Mouse (Mus musculus): Measurements from ENCODE around the gene Crybg2. TPM values are rescaled to one million over a fixed set of nuclear protein-coding genes. Genes with fewer than 3 reads are reported as not detected.
A peak's percentile ranks its signal among the peaks of the same experiment; 100 is the strongest.

Gene Crybg2
- total RNA-seq, 2 experiments from 2014 or later, result 2.3 to 2.4 TPM

GRCm38 (mm10) chr4:134020621-134021020 lies 40.0 kb upstream of the Crybg2 start:
- intact Hi-C loops (cut with DNase I), result no loop called here
- TF ChIP-seq CTCF (IDR thresholded peaks at IDR 0.05), result no peak
- DNase-seq (ENCODE audit: extremely low spot score in 1 of 2, low spot score in 2 of 2), result no peak
- no peak overlapping the region for H3K27ac ChIP-seq
- no peak overlapping the region for H3K4me3 ChIP-seq

GRCm38 (mm10) chr4:134025802-134026201 lies 34.8 kb upstream of the Crybg2 start:
- Histone ChIP-seq H3K27ac (no peak overlapping the region), H3K4me3 (no peak overlapping the region)
- no peak for DNase-seq (ENCODE audit: extremely low spot score in 1 of 2, low spot score in 2 of 2)
- intact Hi-C loops (cut with DNase I), result no loop called here
- TF ChIP-seq CTCF (IDR thresholded peaks at IDR 0.05), result no peak

- peak; percentile 77 to 81 for DNase-seq (ENCODE audit: extremely low spot score in 1 of 2, low spot score in 2 of 2)
- Histone ChIP-seq H3K4me3 (no peak overlapping the region), H3K27ac (no peak overlapping the region)
- TF ChIP-seq CTCF (IDR thresholded peaks at IDR 0.05), result peak; percentile 98
- intact Hi-C loops (cut with DNase I), result loop anchor here (1.0 to 2.0 kb wide), 3 partner anchors 43 to 88 kb away; no protein-coding TSS in a partner anchor
Measured at GRCm38 (mm10) chr4:134035953-134036352, 24.7 kb upstream of the Crybg2 start.

GRCm38 (mm10) chr4:134041317-134042123 lies 19.1 kb upstream of the Crybg2 start:
- intact Hi-C loops (cut with DNase I), result no loop called here
- TF ChIP-seq CTCF (IDR thresholded peaks at IDR 0.05), result no peak
- DNase-seq (ENCODE audit: extremely low spot score in 1 of 2, low spot score in 2 of 2), result no peak

GRCm38 (mm10) chr4:134043041-134043440 lies 17.6 kb upstream of the Crybg2 start:
- Histone ChIP-seq H3K27ac (no peak overlapping the region), H3K4me3 (no peak overlapping the region)
- no peak for TF ChIP-seq CTCF (IDR thresholded peaks at IDR 0.05)
- intact Hi-C loops (cut with DNase I), result no loop called here
- no peak for DNase-seq (ENCODE audit: extremely low spot score in 1 of 2, low spot score in 2 of 2)

More at GRCm38 (mm10) chr4:134041317-134042123, 19.1 kb upstream of the Crybg2 start:
- Histone ChIP-seq H3K27ac (no peak overlapping the region), H3K4me3 (no peak overlapping the region)

GRCm38 (mm10) chr4:134047648-134048047 lies 13.0 kb upstream of the Crybg2 start:
- no peak overlapping the region for H3K27ac ChIP-seq
- no peak for DNase-seq (ENCODE audit: extremely low spot score in 1 of 2, low spot score in 2 of 2)
- no peak for TF ChIP-seq CTCF (IDR thresholded peaks at IDR 0.05)
- intact Hi-C loops (cut with DNase I), result no loop called here
- no peak overlapping the region for H3K4me3 ChIP-seq

GRCm38 (mm10) chr4:134051912-134052311 lies 8.7 kb upstream of the Crybg2 start:
- intact Hi-C loops (cut with DNase I), result no loop called here
- TF ChIP-seq CTCF (IDR thresholded peaks at IDR 0.05), result no peak
- DNase-seq (ENCODE audit: extremely low spot score in 1 of 2, low spot score in 2 of 2), result no peak
- Histone ChIP-seq H3K27ac (no peak overlapping the region), H3K4me3 (no peak overlapping the region)

GRCm38 (mm10) chr4:134052560-134052959 lies 8.1 kb upstream of the Crybg2 start:
- intact Hi-C loops (cut with DNase I), result no loop called here
- H3K4me3 ChIP-seq, result no peak overlapping the region
- no peak overlapping the region for H3K27ac ChIP-seq
- TF ChIP-seq CTCF (IDR thresholded peaks at IDR 0.05), result no peak
- DNase-seq (ENCODE audit: extremely low spot score in 1 of 2, low spot score in 2 of 2), result no peak

- no peak for TF ChIP-seq CTCF (IDR thresholded peaks at IDR 0.05)
- Histone ChIP-seq H3K27ac (no peak within 1 kb of the TSS), H3K4me3 (no peak within 1 kb of the TSS)
- intact Hi-C loops (cut with DNase I), result no loop called here
- no peak for DNase-seq (ENCODE audit: extremely low spot score in 1 of 2, low spot score in 2 of 2)
Measured at GRCm38 (mm10) chr4:134053538-134053937, 7.1 kb upstream of the Crybg2 start, which contains the start of gene Zfp683. Gene Zfp683 (plus strand): TSS chr4:134053838.

GRCm38 (mm10) chr4:134058166-134058715 lies 2.4 kb upstream of the Crybg2 start:
- TF ChIP-seq CTCF (IDR thresholded peaks at IDR 0.05), result no peak
- no peak overlapping the region for H3K27ac ChIP-seq
- intact Hi-C loops (cut with DNase I), result no loop called here
- H3K4me3 ChIP-seq, result no peak overlapping the region
- no peak for DNase-seq (ENCODE audit: extremely low spot score in 1 of 2, low spot score in 2 of 2)

- DNase-seq (ENCODE audit: extremely low spot score in 1 of 2, low spot score in 2 of 2), result no peak
Measured at GRCm38 (mm10) chr4:134058908-134059307, 1.7 kb upstream of the Crybg2 start.

GRCm38 (mm10) chr4:134061166-134061830 lies 683 bp downstream of the Crybg2 start:
- no peak for TF ChIP-seq CTCF (IDR thresholded peaks at IDR 0.05)
- no peak overlapping the region for H3K27ac ChIP-seq
- intact Hi-C loops (cut with DNase I), result no loop called here
- no peak for DNase-seq (ENCODE audit: extremely low spot score in 1 of 2, low spot score in 2 of 2)
- H3K4me3 ChIP-seq, result no peak overlapping the region

More at GRCm38 (mm10) chr4:134058908-134059307, 1.7 kb upstream of the Crybg2 start:
- H3K4me3 ChIP-seq, result no peak overlapping the region
- intact Hi-C loops (cut with DNase I), result no loop called here
- no peak overlapping the region for H3K27ac ChIP-seq
- no peak for TF ChIP-seq CTCF (IDR thresholded peaks at IDR 0.05)

Data from left cerebral cortex, adult 2 months (tissue).